In the genomic region with DNA sequence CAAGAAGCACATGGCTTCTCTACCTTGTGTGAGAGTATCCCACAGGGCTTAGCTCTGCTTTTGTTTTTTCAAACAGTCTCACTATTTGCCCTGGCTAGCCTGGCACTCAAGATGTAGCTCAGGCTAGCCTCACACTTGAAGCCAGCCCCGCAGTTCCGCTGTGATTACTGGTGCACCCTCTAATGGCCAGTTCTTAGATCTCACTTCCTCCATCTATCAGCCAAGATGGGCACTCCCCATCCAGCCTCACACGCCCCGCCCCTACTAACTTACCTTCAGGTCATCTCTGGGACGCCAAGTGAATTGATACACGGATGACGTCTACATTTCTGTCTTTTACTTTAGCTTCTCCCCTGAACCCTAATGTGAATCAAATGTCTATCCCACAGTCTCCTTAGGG, we compare ENCODE assay signal across 31 mouse cellular contexts. TPM values are rescaled to one million over a fixed set of nuclear protein-coding genes. Genes with fewer than 3 reads are reported as not detected.
A peak's percentile ranks its signal among the peaks of the same experiment; 100 is the strongest.
DNase-seq lines count a peak whose midpoint lies in the region; ATAC-seq and TF ChIP-seq lines count a peak whose summit lies in the region.
"Had no signal": no experiment of that assay in that cellular context is flagged by ENCODE, and none has a peak within 500 bp of the region (broad histone marks: within the 10 kb centered on the region; RNA-seq: fewer than 3 reads in every experiment).

No protein-coding gene starts in this region.

- intact Hi-C loops in gastrocnemius, adult 2 months (cut with DNase I), result no loop called here
- intact Hi-C loops in gastrocnemius, postnatal 36 days (cut with DNase I), result no loop called here

- no peak for TF ChIP-seq EP300 in liver, embryonic 14.5 days (IDR thresholded peaks at IDR 0.05; ENCODE audit: low read depth)
- TF ChIP-seq EP300 in liver, postnatal 0 days (IDR thresholded peaks at IDR 0.05; ENCODE audit: low read depth), result no peak
- no peak for TF ChIP-seq EP300 in ES-Bruce4 (IDR thresholded peaks at IDR 0.05; ENCODE audit: insufficient read depth, low read depth, low read length)
- TF ChIP-seq EP300 in stomach, postnatal 0 days (optimal IDR thresholded peaks at IDR 0.05), result no peak

- no peak overlapping the region for H3K9ac ChIP-seq in liver, embryonic 14.5 days (replicated peaks)
- H3K9ac ChIP-seq in liver, postnatal 0 days (replicated peaks), result no peak overlapping the region
- no peak overlapping the region for H3K9ac ChIP-seq in ES-Bruce4 (ENCODE audit: low read depth, poor library complexity, severe bottlenecking)
- H3K9ac ChIP-seq in stomach, postnatal 0 days (ENCODE audit: low read length), result no peak overlapping the region
- H3K9ac ChIP-seq: embryonic facial prominence, embryonic 13.5 days; forebrain, embryonic 12.5 days; forebrain, embryonic 15.5 days; heart, embryonic 12.5 days; heart, embryonic 15.5 days; hindbrain, embryonic 13.5 days had no signal

- no peak overlapping the region for H3K4me2 ChIP-seq in liver, embryonic 14.5 days (ENCODE audit: low read depth)
- H3K4me2 ChIP-seq in liver, postnatal 0 days (ENCODE audit: low read depth, low read length), result no peak overlapping the region
- no peak overlapping the region for H3K4me2 ChIP-seq in stomach, postnatal 0 days (replicated peaks; ENCODE audit: low read depth)
- H3K4me2 ChIP-seq: embryonic facial prominence, embryonic 13.5 days; forebrain, embryonic 12.5 days; forebrain, embryonic 15.5 days; heart, embryonic 12.5 days; heart, embryonic 15.5 days; hindbrain, embryonic 13.5 days had no signal

- WGBS in liver, embryonic 14.5 days (ENCODE audit: insufficient replicate concordance), result 77% methylated on average over 7 of the region's 7 CpGs
- WGBS in liver, postnatal 0 days (ENCODE audit: insufficient replicate concordance), result 86% methylated on average over 7 of the region's 7 CpGs
- 86% methylated on average over 7 of the region's 7 CpGs for WGBS in stomach, postnatal 0 days

- no peaks in the 10 kb centered on the region for H3K27me3 ChIP-seq in liver, embryonic 14.5 days (ENCODE audit: control insufficient read depth, insufficient read depth, low read length)
- H3K27me3 ChIP-seq in liver, postnatal 0 days (ENCODE audit: insufficient read depth, low read length), result no peaks in the 10 kb centered on the region
- no peaks in the 10 kb centered on the region for H3K27me3 ChIP-seq in ES-Bruce4 (ENCODE audit: control insufficient read depth, insufficient read depth, low read length, poor library complexity, severe bottlenecking)
- no peaks in the 10 kb centered on the region for H3K27me3 ChIP-seq in stomach, postnatal 0 days (ENCODE audit: control insufficient read depth, insufficient read depth, low read length)
- H3K27me3 ChIP-seq: embryonic facial prominence, embryonic 13.5 days; forebrain, embryonic 12.5 days; forebrain, embryonic 15.5 days; heart, embryonic 12.5 days; heart, embryonic 15.5 days; hindbrain, embryonic 13.5 days; Patski had no signal

- DNase-seq in gastrocnemius, adult 2 months, result peak; percentile 17
- no peak for DNase-seq in gastrocnemius, postnatal 36 days
- DNase-seq in liver, embryonic 14.5 days (ENCODE audit: low read depth in 3 of 3, low spot score in 3 of 3), result no peak
- DNase-seq in liver, postnatal 0 days, result no peak
- DNase-seq in stomach, postnatal 0 days (ENCODE audit: low spot score), result no peak
- DNase-seq: adrenal gland, adult 8-10 months; adrenal gland, postnatal 25 days; cerebellum, adult 11-12 months; cerebellum, adult 8-10 months; cerebellum, postnatal 10 days; cerebellum, postnatal 36 days; embryo, embryonic 11 days; gastrocnemius, postnatal 10 days; heart, adult 11 months; heart, postnatal 10 days; heart, postnatal 36 days had no signal

- H3K27ac ChIP-seq in gastrocnemius, adult 2 months, result peak overlapping the region; percentile 79
- no peak overlapping the region for H3K27ac ChIP-seq in liver, embryonic 14.5 days
- H3K27ac ChIP-seq in liver, postnatal 0 days (ENCODE audit: low read depth), result no peak overlapping the region
- no peak overlapping the region for H3K27ac ChIP-seq in ES-Bruce4 (ENCODE audit: insufficient read depth, low read length)
- no peak overlapping the region for H3K27ac ChIP-seq in stomach, postnatal 0 days (replicated peaks)
- H3K27ac ChIP-seq: embryonic facial prominence, embryonic 10.5 days; embryonic facial prominence, embryonic 13.5 days; forebrain, embryonic 12.5 days; forebrain, embryonic 15.5 days; heart, embryonic 15.5 days; hindbrain, embryonic 10.5 days; hindbrain, embryonic 13.5 days had no signal

- TF ChIP-seq CTCF in gastrocnemius, adult 2 months (IDR thresholded peaks at IDR 0.05), result no peak
- 0 out of 2 replicates have a peak, but pooled peaks have one; percentile 14 for TF ChIP-seq CTCF in liver, embryonic 14.5 days (IDR thresholded peaks at IDR 0.05; ENCODE audit: low read depth)
- TF ChIP-seq CTCF in liver, postnatal 0 days (IDR thresholded peaks at IDR 0.05; ENCODE audit: low read depth), result no peak
- peak; percentile 51 for TF ChIP-seq CTCF in ES-Bruce4 (IDR thresholded peaks at IDR 0.05; ENCODE audit: low read depth, low read length)
- peak; percentile 27; the same call in 1 of the 2 replicates for TF ChIP-seq CTCF in stomach, postnatal 0 days (IDR thresholded peaks at IDR 0.05; ENCODE audit: low read depth)

- TF ChIP-seq POLR2A in ES-Bruce4 (IDR thresholded peaks at IDR 0.05; ENCODE audit: insufficient read depth, low read length), result no peak

- no peaks in the 10 kb centered on the region for H3K9me3 ChIP-seq in liver, embryonic 14.5 days (ENCODE audit: control insufficient read depth, low read length)
- H3K9me3 ChIP-seq in liver, postnatal 0 days (ENCODE audit: low read length), result no peaks in the 10 kb centered on the region
- no peaks in the 10 kb centered on the region for H3K9me3 ChIP-seq in ES-Bruce4 (replicated peaks; ENCODE audit: control insufficient read depth, insufficient read depth, low read length, poor library complexity, severe bottlenecking)
- no peaks in the 10 kb centered on the region for H3K9me3 ChIP-seq in stomach, postnatal 0 days (ENCODE audit: control insufficient read depth, low read length)
- H3K9me3 ChIP-seq: embryonic facial prominence, embryonic 10.5 days; embryonic facial prominence, embryonic 13.5 days; forebrain, embryonic 12.5 days; forebrain, embryonic 15.5 days; G1E; heart, embryonic 12.5 days; heart, embryonic 15.5 days; hindbrain, embryonic 10.5 days; hindbrain, embryonic 13.5 days had no signal

- H3K4me3 ChIP-seq in gastrocnemius, adult 2 months, result no peak overlapping the region
- no peak overlapping the region for H3K4me3 ChIP-seq in liver, embryonic 14.5 days (ENCODE audit: insufficient read depth in 1 of 2, low read depth in 2 of 2, low read length in 2 of 2)
- H3K4me3 ChIP-seq in liver, postnatal 0 days (ENCODE audit: low read depth, low read length), result no peak overlapping the region
- H3K4me3 ChIP-seq in ES-Bruce4 (ENCODE audit: low read depth, low read length), result no peak overlapping the region
- no peak overlapping the region for H3K4me3 ChIP-seq in stomach, postnatal 0 days (ENCODE audit: low read depth, low read length)
- H3K4me3 ChIP-seq: embryonic facial prominence, embryonic 10.5 days; embryonic facial prominence, embryonic 13.5 days; erythroblast, embryonic 14.5 days; forebrain, embryonic 12.5 days; forebrain, embryonic 15.5 days; heart, embryonic 12.5 days; heart, embryonic 15.5 days; hindbrain, embryonic 10.5 days; hindbrain, embryonic 13.5 days had no signal

- ATAC-seq in liver, embryonic 14.5 days (ENCODE audit: insufficient read depth), result no peak
- no peak for ATAC-seq in liver, postnatal 0 days
- no peak for ATAC-seq in stomach, postnatal 0 days (ENCODE audit: low FRiP score, low TSS enrichment)
- no peak for ATAC-seq in megakaryocyte, adult 5-6 weeks (ENCODE audit: poor library complexity, severe bottlenecking)
- ATAC-seq: activated CD4-positive, CD25-positive, alpha-beta regulatory T cell, adult 4 months; forebrain, embryonic 15.5 days; hindbrain, embryonic 16.5 days; Patski had no signal

- peaks cover 6 to 8% of the 10 kb centered on the region in 2 experiments; a peak in 3 of 4 replicates for H3K4me1 ChIP-seq in liver, embryonic 14.5 days (replicated peaks; ENCODE audit: control insufficient read depth in 2 of 2, insufficient read depth in 2 of 2, low read length in 1 of 2)
- no peaks in the 10 kb centered on the region for H3K4me1 ChIP-seq in liver, postnatal 0 days (ENCODE audit: insufficient read depth)
- peaks cover 1% of the 10 kb centered on the region for H3K4me1 ChIP-seq in ES-Bruce4 (ENCODE audit: control insufficient read depth, insufficient read depth, low read length)
- H3K4me1 ChIP-seq in stomach, postnatal 0 days (replicated peaks; ENCODE audit: control insufficient read depth, insufficient read depth), result no peaks in the 10 kb centered on the region
- H3K4me1 ChIP-seq: embryonic facial prominence, embryonic 13.5 days; forebrain, embryonic 12.5 days; forebrain, embryonic 15.5 days; hindbrain, embryonic 13.5 days had no signal

- H3K36me3 ChIP-seq in liver, embryonic 14.5 days (replicated peaks; ENCODE audit: control insufficient read depth, insufficient read depth, low read depth), result peaks cover 2% of the 10 kb centered on the region; the same call in 1 of the 2 replicates
- H3K36me3 ChIP-seq in liver, postnatal 0 days (replicated peaks; ENCODE audit: insufficient read depth, low read length), result peaks cover 22% of the 10 kb centered on the region
- H3K36me3 ChIP-seq in ES-Bruce4 (ENCODE audit: control insufficient read depth, insufficient read depth, low read length, poor library complexity, severe bottlenecking), result peaks cover 15% of the 10 kb centered on the region
- peaks cover 11% of the 10 kb centered on the region; the same call in 1 of the 2 replicates for H3K36me3 ChIP-seq in stomach, postnatal 0 days (ENCODE audit: control insufficient read depth, insufficient read depth, low read length)

RNA-seq across cellular contexts. Expression of a gene that starts 11.1 kb away (rescaled TPM):
- under 1 TPM in 1 of 2 experiments, not detected in 1; 0.54 TPM for total RNA-seq in gastrocnemius, adult 2 months (2021)
- under 1 TPM in 1 of 2 experiments, not detected in 1; 0.77 TPM for total RNA-seq in gastrocnemius, postnatal 36 days (2021)
- polyA plus RNA-seq in liver, embryonic 14.5 days (2012; rRNA removed), result 0.08 TPM in 1 of 2 replicates, not detected in the other
- not detected in 2 replicates for polyA plus RNA-seq in liver, embryonic 14.5 days (2014; fragmentation: Nextera tagmentation; extraction: Ambion mirVana)
- not detected in 2 replicates for polyA plus RNA-seq in liver, postnatal 0 days (2015; fragmentation: Nextera tagmentation; extraction: Ambion mirVana)
- polyA plus RNA-seq in ES-Bruce4 (2011; ENCODE audit: insufficient read depth, insufficient read length, low read depth, missing spikeins), result not detected in 2 replicates
- polyA plus RNA-seq in stomach, postnatal 0 days (2015; fragmentation: Nextera tagmentation; extraction: Ambion mirVana), result not detected in 2 replicates
- not detected in 2 replicates for total RNA-seq in megakaryocyte, adult 5-6 weeks (2015)
- total RNA-seq in megakaryocyte, adult 5-6 weeks (2017), result not detected in 2 replicates
- total RNA-seq: adrenal gland, postnatal 25 days; G1E; gastrocnemius, postnatal 10 days had no signal
- polyA plus RNA-seq: activated CD4-positive, CD25-positive, alpha-beta regulatory T cell, adult 4 months; embryonic facial prominence, embryonic 10.5 days; embryonic facial prominence, embryonic 13.5 days; erythroblast, embryonic 14.5 days; forebrain, embryonic 12.5 days; G1E; hindbrain, embryonic 10.5 days; Patski had no signal

RNA-seq across cellular contexts. Expression of a gene that starts 11.2 kb away (rescaled TPM):
- 1,000 to 10,000 TPM in 1 of 2 experiments, 100 to 1,000 TPM in 1; 551 to 1,329 TPM for total RNA-seq in gastrocnemius, adult 2 months (2021)
- 100 to 1,000 TPM; 839 to 956 TPM for total RNA-seq in gastrocnemius, postnatal 36 days (2021)
- 0.15 and 0.61 TPM in 2 replicates for polyA plus RNA-seq in liver, embryonic 14.5 days (2012; rRNA removed)
- 0.22 and 0.29 TPM in 2 replicates for polyA plus RNA-seq in liver, embryonic 14.5 days (2014; fragmentation: Nextera tagmentation; extraction: Ambion mirVana)
- polyA plus RNA-seq in liver, postnatal 0 days (2015; fragmentation: Nextera tagmentation; extraction: Ambion mirVana), result 1.3 and 26.0 TPM in 2 replicates
- polyA plus RNA-seq in ES-Bruce4 (2011; ENCODE audit: insufficient read depth, insufficient read length, low read depth, missing spikeins), result 803 and 870 TPM in 2 replicates
- polyA plus RNA-seq in stomach, postnatal 0 days (2015; fragmentation: Nextera tagmentation; extraction: Ambion mirVana), result 74.2 and 83.8 TPM in 2 replicates
- total RNA-seq in megakaryocyte, adult 5-6 weeks (2015), result not detected in 2 replicates
- total RNA-seq in megakaryocyte, adult 5-6 weeks (2017), result 0.28 and 0.33 TPM in 2 replicates
- total RNA-seq: G1E had no signal
- polyA plus RNA-seq: erythroblast, embryonic 14.5 days; G1E had no signal

RNA-seq across cellular contexts. Expression of a gene that starts 40.2 kb away (rescaled TPM):
- 10 to 100 TPM; 38.4 to 47.3 TPM for total RNA-seq in gastrocnemius, adult 2 months (2021)
- total RNA-seq in gastrocnemius, postnatal 36 days (2021), result 10 to 100 TPM; 38.5 to 41.7 TPM
- polyA plus RNA-seq in liver, embryonic 14.5 days (2012; rRNA removed), result 10.8 and 17.1 TPM in 2 replicates
- 44.9 and 49.7 TPM in 2 replicates for polyA plus RNA-seq in liver, embryonic 14.5 days (2014; fragmentation: Nextera tagmentation; extraction: Ambion mirVana)
- 26.3 and 27.5 TPM in 2 replicates for polyA plus RNA-seq in liver, postnatal 0 days (2015; fragmentation: Nextera tagmentation; extraction: Ambion mirVana)
- 21.3 and 25.1 TPM in 2 replicates for polyA plus RNA-seq in ES-Bruce4 (2011; ENCODE audit: insufficient read depth, insufficient read length, low read depth, missing spikeins)
- polyA plus RNA-seq in stomach, postnatal 0 days (2015; fragmentation: Nextera tagmentation; extraction: Ambion mirVana), result 44.8 and 50.4 TPM in 2 replicates
- total RNA-seq in megakaryocyte, adult 5-6 weeks (2015), result 13.9 and 15.0 TPM in 2 replicates
- total RNA-seq in megakaryocyte, adult 5-6 weeks (2017), result 52.1 and 68.3 TPM in 2 replicates

RNA-seq across cellular contexts. Expression of a gene that starts 40.4 kb away (rescaled TPM):
- total RNA-seq in gastrocnemius, adult 2 months (2021), result 10 to 100 TPM in 1 of 2 experiments, 1 to 10 TPM in 1; 9.5 to 13.0 TPM
- 10 to 100 TPM; 10.6 to 13.8 TPM for total RNA-seq in gastrocnemius, postnatal 36 days (2021)
- 39.8 and 50.3 TPM in 2 replicates for polyA plus RNA-seq in liver, embryonic 14.5 days (2012; rRNA removed)
- 74.6 and 77.2 TPM in 2 replicates for polyA plus RNA-seq in liver, embryonic 14.5 days (2014; fragmentation: Nextera tagmentation; extraction: Ambion mirVana)
- polyA plus RNA-seq in liver, postnatal 0 days (2015; fragmentation: Nextera tagmentation; extraction: Ambion mirVana), result 37.7 and 39.9 TPM in 2 replicates
- polyA plus RNA-seq in ES-Bruce4 (2011; ENCODE audit: insufficient read depth, insufficient read length, low read depth, missing spikeins), result 84.2 and 88.4 TPM in 2 replicates
- polyA plus RNA-seq in stomach, postnatal 0 days (2015; fragmentation: Nextera tagmentation; extraction: Ambion mirVana), result 61.6 and 62.9 TPM in 2 replicates
- total RNA-seq in megakaryocyte, adult 5-6 weeks (2015), result 49.8 and 50.6 TPM in 2 replicates
- total RNA-seq in megakaryocyte, adult 5-6 weeks (2017), result 52.9 and 54.7 TPM in 2 replicates

RNA-seq across cellular contexts. Expression of a gene that starts 40.6 kb away (rescaled TPM):
- total RNA-seq in gastrocnemius, adult 2 months (2021), result 10 to 100 TPM; 48.0 to 70.7 TPM
- total RNA-seq in gastrocnemius, postnatal 36 days (2021), result 10 to 100 TPM; 55.4 to 76.6 TPM
- 0.45 and 0.48 TPM in 2 replicates for polyA plus RNA-seq in liver, embryonic 14.5 days (2012; rRNA removed)
- polyA plus RNA-seq in liver, embryonic 14.5 days (2014; fragmentation: Nextera tagmentation; extraction: Ambion mirVana), result 0.23 and 0.30 TPM in 2 replicates
- 3.4 and 4.4 TPM in 2 replicates for polyA plus RNA-seq in liver, postnatal 0 days (2015; fragmentation: Nextera tagmentation; extraction: Ambion mirVana)
- polyA plus RNA-seq in ES-Bruce4 (2011; ENCODE audit: insufficient read depth, insufficient read length, low read depth, missing spikeins), result 12.9 and 15.2 TPM in 2 replicates
- polyA plus RNA-seq in stomach, postnatal 0 days (2015; fragmentation: Nextera tagmentation; extraction: Ambion mirVana), result 137 and 142 TPM in 2 replicates
- 0.16 and 0.27 TPM in 2 replicates for total RNA-seq in megakaryocyte, adult 5-6 weeks (2015)
- not detected in 2 replicates for total RNA-seq in megakaryocyte, adult 5-6 weeks (2017)
- total RNA-seq: G1E had no signal
- polyA plus RNA-seq: erythroblast, embryonic 14.5 days; G1E had no signal

Comparison
In these comparisons a context has a peak if more than half of its experiments do, and no peak if none do; other contexts are left out.
1. CTCF ChIP-seq: peak in liver, embryonic 14.5 days (single experiment), ES-Bruce4 (single experiment) and stomach, postnatal 0 days (single experiment); none in gastrocnemius, adult 2 months (single experiment) and liver, postnatal 0 days (single experiment).